ENCODE assay signal across 30 mouse cellular contexts in the genomic region with DNA sequence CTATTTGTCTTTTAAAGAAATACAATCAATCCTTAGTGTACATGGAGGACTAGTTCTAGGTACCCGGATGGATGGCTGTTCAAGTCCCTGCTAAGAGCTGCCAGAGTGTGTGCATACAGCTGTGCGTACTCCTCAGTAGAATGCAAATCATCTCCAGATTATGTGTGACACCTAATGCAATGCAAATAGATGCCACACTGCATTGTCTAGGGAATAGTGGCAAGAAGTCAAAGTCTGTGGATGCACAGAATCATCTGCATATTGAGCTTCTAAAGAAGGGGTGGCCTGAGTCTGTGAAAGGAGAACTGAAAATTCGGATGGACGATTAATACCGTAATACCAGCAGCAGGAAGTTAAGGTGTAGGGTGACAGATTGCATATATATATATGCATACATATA. TPM values are rescaled to one million over a fixed set of nuclear protein-coding genes. Genes with fewer than 3 reads are reported as not detected.
DNase-seq lines count a peak whose midpoint lies in the region; ATAC-seq and TF ChIP-seq lines count a peak whose summit lies in the region.
"Had no signal": no experiment of that assay in that cellular context is flagged by ENCODE, and none has a peak within 500 bp of the region (broad histone marks: within the 10 kb centered on the region; RNA-seq: fewer than 3 reads in every experiment).

No protein-coding gene starts in this region.

- no peak overlapping the region for H3K4me3 ChIP-seq in midbrain, embryonic 12.5 days
- H3K4me3 ChIP-seq in midbrain, embryonic 15.5 days: no peak overlapping the region
- H3K4me3 ChIP-seq: embryonic facial prominence, embryonic 12.5 days; forebrain, embryonic 15.5 days; gastrocnemius, adult 2 months; heart, embryonic 10.5 days; heart, embryonic 15.5 days; hindbrain, embryonic 13.5 days; liver, embryonic 15.5 days; lung, embryonic 15.5 days; neural tube, embryonic 15.5 days; stomach, embryonic 15.5 days had no signal

- H3K9me3 ChIP-seq in midbrain, embryonic 12.5 days: no peaks in the 10 kb centered on the region
- no peaks in the 10 kb centered on the region for H3K9me3 ChIP-seq in midbrain, embryonic 15.5 days
- H3K9me3 ChIP-seq: embryonic facial prominence, embryonic 12.5 days; forebrain, embryonic 15.5 days; heart, embryonic 10.5 days; heart, embryonic 15.5 days; hindbrain, embryonic 13.5 days; liver, embryonic 15.5 days; lung, embryonic 15.5 days; neural tube, embryonic 15.5 days; stomach, embryonic 15.5 days had no signal

- no peak for TF ChIP-seq CTCF in brain, embryonic 14.5 days (IDR thresholded peaks at IDR 0.05; ENCODE audit: borderline replicate concordance, extremely low read depth, insufficient read depth, insufficient read length)

- no peaks in the 10 kb centered on the region for H3K4me1 ChIP-seq in midbrain, embryonic 12.5 days
- H3K4me1 ChIP-seq in midbrain, embryonic 15.5 days: peaks cover 7% of the 10 kb centered on the region; the same call in 1 of the 2 replicates
- H3K4me1 ChIP-seq: embryonic facial prominence, embryonic 12.5 days had no signal

- 56% methylated on average over 5 of the region's 5 CpGs for WGBS in midbrain, embryonic 12.5 days
- 49% methylated on average over 5 of the region's 5 CpGs for WGBS in midbrain, embryonic 15.5 days

- H3K36me3 ChIP-seq in midbrain, embryonic 12.5 days: no peaks in the 10 kb centered on the region
- H3K36me3 ChIP-seq in midbrain, embryonic 15.5 days (replicated peaks): no peaks in the 10 kb centered on the region
- H3K36me3 ChIP-seq: embryonic facial prominence, embryonic 12.5 days; forebrain, embryonic 15.5 days; heart, embryonic 10.5 days; heart, embryonic 15.5 days; hindbrain, embryonic 13.5 days; liver, embryonic 15.5 days; lung, embryonic 15.5 days; neural tube, embryonic 15.5 days; stomach, embryonic 15.5 days had no signal

- no peak overlapping the region for H3K27ac ChIP-seq in midbrain, embryonic 12.5 days (replicated peaks)
- H3K27ac ChIP-seq in midbrain, embryonic 15.5 days: no peak overlapping the region
- H3K27ac ChIP-seq: embryonic facial prominence, embryonic 12.5 days; forebrain, embryonic 15.5 days; gastrocnemius, adult 2 months; heart, embryonic 10.5 days; heart, embryonic 15.5 days; hindbrain, embryonic 13.5 days; liver, embryonic 15.5 days; lung, embryonic 15.5 days; neural tube, embryonic 15.5 days; stomach, embryonic 15.5 days had no signal

- no peak for TF ChIP-seq POLR2A in brain, embryonic 14.5 days (IDR thresholded peaks at IDR 0.05; ENCODE audit: borderline replicate concordance, extremely low read depth, insufficient read depth, insufficient read length, poor library complexity, severe bottlenecking)

- peak; percentile 50 to 59 for DNase-seq in B cell, adult 2 months
- peak; percentile 49 for DNase-seq in brain, embryonic 14.5 days (ENCODE audit: low read depth)
- DNase-seq in embryo, embryonic 9.5 days (ENCODE audit: extremely low spot score): no peak
- DNase-seq in gastrocnemius, postnatal 10 days: no peak
- DNase-seq: adrenal gland, postnatal 10 days; cerebellum, adult 11 months; cerebellum, adult 9-10 months; cerebellum, postnatal 36 days; gastrocnemius, adult 2 months; kidney, adult 9 months; kidney, postnatal 10 days; layer of hippocampus, postnatal 36 days; liver; right cerebral cortex, postnatal 25 days; spleen, adult 18-20 months; thymus, postnatal 14 days had no signal

- H3K27me3 ChIP-seq in midbrain, embryonic 12.5 days: peaks cover 7% of the 10 kb centered on the region; the same call in 1 of the 2 replicates
- H3K27me3 ChIP-seq in midbrain, embryonic 15.5 days (replicated peaks): no peaks in the 10 kb centered on the region
- H3K27me3 ChIP-seq: forebrain, embryonic 15.5 days; heart, embryonic 15.5 days; liver, embryonic 15.5 days; lung, embryonic 15.5 days; neural tube, embryonic 15.5 days; Patski; stomach, embryonic 15.5 days had no signal

- H3K4me2 ChIP-seq in midbrain, embryonic 12.5 days (replicated peaks): no peak overlapping the region
- no peak overlapping the region for H3K4me2 ChIP-seq in midbrain, embryonic 15.5 days
- H3K4me2 ChIP-seq: embryonic facial prominence, embryonic 12.5 days; forebrain, embryonic 15.5 days; heart, embryonic 15.5 days; hindbrain, embryonic 13.5 days; liver, embryonic 15.5 days; lung, embryonic 15.5 days; neural tube, embryonic 15.5 days; stomach, embryonic 15.5 days had no signal

- no peak overlapping the region for H3K9ac ChIP-seq in midbrain, embryonic 12.5 days (replicated peaks)
- H3K9ac ChIP-seq in midbrain, embryonic 15.5 days: no peak overlapping the region
- H3K9ac ChIP-seq: embryonic facial prominence, embryonic 12.5 days; forebrain, embryonic 15.5 days; heart, embryonic 15.5 days; hindbrain, embryonic 13.5 days; liver, embryonic 15.5 days; lung, embryonic 15.5 days; neural tube, embryonic 15.5 days; stomach, embryonic 15.5 days had no signal

- peak; percentile 56; the same call in 1 of the 2 replicates for ATAC-seq in midbrain, embryonic 12.5 days (ENCODE audit: low FRiP score, low read depth)
- no peak; the same call in 1 of the 2 replicates for ATAC-seq in midbrain, embryonic 15.5 days (replicated peaks)
- peak; percentile 82 for ATAC-seq in neutrophil, adult 5-6 weeks (ENCODE audit: extremely low read depth, insufficient number of reproducible peaks, low FRiP score, poor library complexity, severe bottlenecking)
- ATAC-seq: forebrain, embryonic 15.5 days; intestine, postnatal 0 days; Patski had no signal

RNA-seq across cellular contexts. Expression of gene Fchsd2, which starts 33.5 kb away (rescaled TPM):
- 37.6 and 39.3 TPM in 2 replicates for polyA plus RNA-seq in midbrain, embryonic 12.5 days (2016; fragmentation: Nextera tagmentation; extraction: Ambion mirVana)
- 41.7 and 46.2 TPM in 2 replicates for polyA plus RNA-seq in midbrain, embryonic 15.5 days (2015; fragmentation: Nextera tagmentation; extraction: Ambion mirVana)
- polyA plus RNA-seq in brain, embryonic 14.5 days (2012; rRNA removed): 40.7 and 54.0 TPM in 2 replicates
- 457 and 522 TPM in 2 replicates for total RNA-seq in neutrophil, adult 5-6 weeks (2017)
- total RNA-seq in gastrocnemius, postnatal 10 days (2021): 10 to 100 TPM; 13.6 to 18.6 TPM

RNA-seq across cellular contexts. Expression of gene P2ry2, which starts 46.5 kb away (rescaled TPM):
- 0.32 TPM in 1 of 2 replicates, not detected in the other for polyA plus RNA-seq in midbrain, embryonic 12.5 days (2016; fragmentation: Nextera tagmentation; extraction: Ambion mirVana)
- polyA plus RNA-seq in midbrain, embryonic 15.5 days (2015; fragmentation: Nextera tagmentation; extraction: Ambion mirVana): 0.13 and 0.17 TPM in 2 replicates
- polyA plus RNA-seq in brain, embryonic 14.5 days (2012; rRNA removed): 0.09 and 0.34 TPM in 2 replicates
- total RNA-seq in neutrophil, adult 5-6 weeks (2017): 15.5 and 22.1 TPM in 2 replicates
- 10 to 100 TPM; 56.5 to 57.9 TPM for total RNA-seq in gastrocnemius, postnatal 10 days (2021)

Comparison
In these comparisons a context has a peak if more than half of its experiments do, and no peak if none do; other contexts are left out.
1. DNase-seq: peak in B cell, adult 2 months (2 of 2) and brain, embryonic 14.5 days (single experiment); none in embryo, embryonic 9.5 days (single experiment) and gastrocnemius, postnatal 10 days (single experiment).